Mouse (Mus musculus) ES-E14 (cell line): ENCODE measurements at regions not wholly inside any gene's neighbourhood (a gene's known extent, or its start where the extent isn't known, plus 50 kb on each side); places are given as distances from the start of the nearest gene placed in this dataset.

ENCODE experiments used
- MAFK ChIP-seq: IDR thresholded peaks from 2 replicates; pipeline ENCODE4 v1.6.1; 2014; ENCODE audit warnings: mild to moderate bottlenecking, low read depth, low read length, inconsistent platforms; ENCODE audit not compliant: insufficient read depth
- ZNF384 ChIP-seq: IDR thresholded peaks from 2 replicates; pipeline ENCODE4 v1.6.1; 2012; ENCODE audit warnings: low read depth, low read length, inconsistent platforms

GRCm38 (mm10) chr5:111869011-111869410 lies 135.3 kb downstream of the Gm26897 start:
- TF ChIP-seq MAFK (no peak), ZNF384 (no peak)
